Mouse (Mus musculus): ENCODE results near the gene Ahnak2. TPM values are rescaled to one million over a fixed set of nuclear protein-coding genes. Genes with fewer than 3 reads are reported as not detected.
A peak's percentile ranks its signal among the peaks of the same experiment; 100 is the strongest.

Ahnak2 gene
- polyA plus RNA-seq, 1 experiment from 2014 or later, result 0.48 TPM

DNA sequence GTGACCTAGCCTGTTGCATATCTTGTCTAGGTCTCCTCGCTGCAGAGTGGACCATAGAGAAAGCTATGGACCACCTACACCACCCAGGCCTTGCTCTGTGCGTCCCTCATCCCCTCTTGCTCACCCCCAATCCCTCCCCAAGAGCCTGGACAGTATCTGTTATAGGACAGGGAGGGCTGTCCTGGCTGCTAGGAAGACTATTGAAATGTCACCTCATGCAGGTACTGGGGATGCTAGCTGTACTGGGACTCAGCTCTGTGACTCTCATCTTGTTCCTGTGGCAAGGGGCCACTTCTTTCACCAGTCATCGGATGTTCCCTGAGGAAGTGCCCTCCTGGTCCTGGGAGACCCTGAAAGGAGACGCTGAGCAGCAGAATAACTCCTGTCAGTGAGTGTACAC is 39.3 kb downstream of the Ahnak2 start:
- Histone ChIP-seq H3K27ac (no peak overlapping the region), H3K4me2 (replicated peaks) (no peak overlapping the region), H3K36me3 (no peaks in the 10 kb centered on the region), H3K4me1 (no peaks in the 10 kb centered on the region), H3K9me3 (replicated peaks) (no peaks in the 10 kb centered on the region), H3K9ac (no peak overlapping the region), H3K27me3 (no peaks in the 10 kb centered on the region), H3K4me3 (no peak overlapping the region)
- no peak for ATAC-seq (ENCODE audit: low FRiP score)
- WGBS, result 74% methylated on average over 4 of the region's 4 CpGs

DNA sequence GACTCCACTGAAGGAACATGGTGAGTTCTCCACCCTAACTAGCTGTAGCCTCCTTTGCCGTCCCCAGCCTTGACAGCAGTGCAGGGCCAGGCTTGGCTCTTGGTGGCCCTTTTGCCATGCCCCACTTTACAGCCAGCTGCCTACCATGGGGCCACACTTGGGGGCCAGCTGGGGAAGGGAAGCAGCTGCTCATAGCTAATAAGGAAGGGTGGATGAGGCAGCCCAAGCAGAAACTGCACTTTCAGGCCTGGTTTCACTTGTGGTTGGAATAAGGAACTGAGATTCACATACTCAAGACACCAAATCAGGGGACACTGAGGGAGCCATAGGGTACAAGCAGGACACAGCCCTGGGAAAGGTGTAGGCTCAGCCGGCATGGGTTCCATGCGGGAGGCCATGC is 40.4 kb downstream of the Ahnak2 start:
- no peaks in the 10 kb centered on the region for H3K9me3 ChIP-seq (replicated peaks)

DNA sequence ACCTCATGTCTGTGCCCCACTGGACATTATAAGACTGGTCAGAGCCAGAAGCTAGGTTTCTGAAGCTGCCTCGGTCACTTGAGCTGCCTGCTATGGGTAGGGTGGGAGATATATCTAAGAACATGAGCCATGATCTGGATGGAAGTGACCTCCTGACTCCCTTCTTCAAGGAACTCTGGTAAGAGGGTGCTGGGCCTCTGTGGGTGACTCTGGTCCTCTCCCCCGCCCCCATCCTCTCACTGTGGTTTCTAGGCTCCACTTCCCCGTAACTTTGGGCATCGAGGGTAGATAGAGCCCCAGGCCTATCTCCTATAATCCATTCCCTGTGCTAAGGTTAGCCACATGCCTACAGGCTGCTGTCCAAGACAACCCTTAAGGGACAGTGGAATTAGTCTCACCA is 41.0 kb downstream of the Ahnak2 start:
- Histone ChIP-seq H3K27ac (no peak overlapping the region), H3K36me3 (no peaks in the 10 kb centered on the region), H3K4me2 (replicated peaks) (no peak overlapping the region), H3K27me3 (no peaks in the 10 kb centered on the region), H3K4me3 (no peak overlapping the region), H3K4me1 (no peaks in the 10 kb centered on the region), H3K9me3 (replicated peaks) (no peaks in the 10 kb centered on the region), H3K9ac (no peak overlapping the region)
- 82% methylated on average over 4 of the region's 4 CpGs for WGBS
- no peak for ATAC-seq (ENCODE audit: low FRiP score)

More for the DNA sequence above, 40.4 kb downstream of the Ahnak2 start:
- 87% methylated on average over 3 of the region's 3 CpGs for WGBS
- no peak overlapping the region for H3K4me3 ChIP-seq
- no peak overlapping the region for H3K4me2 ChIP-seq (replicated peaks)
- H3K27ac ChIP-seq, result no peak overlapping the region
- ATAC-seq (ENCODE audit: low FRiP score), result no peak
- H3K27me3 ChIP-seq, result no peaks in the 10 kb centered on the region
- no peaks in the 10 kb centered on the region for H3K36me3 ChIP-seq
- H3K9ac ChIP-seq, result no peak overlapping the region
- no peaks in the 10 kb centered on the region for H3K4me1 ChIP-seq

DNA sequence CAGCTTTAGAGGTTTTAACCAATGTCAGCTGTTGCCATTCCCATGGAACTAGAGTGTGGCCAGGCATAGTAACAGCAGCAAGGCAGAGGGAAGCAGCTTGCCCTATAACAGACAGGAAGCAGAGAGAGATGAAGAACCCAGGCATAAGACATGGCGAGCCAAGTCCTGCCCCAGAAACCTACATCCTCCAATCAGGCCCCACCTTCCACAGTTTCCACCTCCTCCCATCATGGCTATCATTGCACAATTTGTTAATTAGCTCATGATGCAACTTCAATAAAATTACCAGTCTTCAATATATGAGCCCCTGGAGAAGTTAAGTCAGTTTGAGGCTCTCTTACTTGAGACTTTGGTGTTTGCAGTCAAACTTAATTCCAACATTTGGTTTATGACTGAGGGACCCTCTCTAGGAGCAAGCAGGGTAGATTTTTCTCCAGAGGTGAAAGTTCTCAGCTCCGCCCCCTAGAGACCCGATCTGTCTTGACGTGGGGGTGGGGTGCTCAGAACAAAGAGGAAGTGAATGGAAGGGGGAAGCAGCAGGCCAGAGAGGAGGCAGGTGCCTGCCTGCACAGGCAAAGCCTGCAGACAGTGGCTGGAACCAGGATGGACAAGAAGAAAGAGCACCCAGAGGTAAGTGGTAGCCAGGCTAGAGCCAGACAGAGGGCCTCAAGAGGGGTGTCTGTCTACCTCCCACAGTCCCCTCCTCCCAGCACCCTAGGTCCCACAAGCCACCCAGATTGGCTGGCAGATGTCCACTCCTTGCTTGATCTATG is 42.1 kb downstream of the Ahnak2 start, which contains the start of gene Pld4:
Gene Pld4 (plus strand): TSS at position 502 of the 773 bp plus-strand sequence.
- ATAC-seq (ENCODE audit: low FRiP score), result no peak
- Histone ChIP-seq H3K36me3 (no peaks in the 10 kb centered on the region), H3K4me3 (no peak within 1 kb of the TSS), H3K9ac (no peak within 1 kb of the TSS), H3K27ac (no peak within 1 kb of the TSS), H3K27me3 (no peaks in the 10 kb centered on the region), H3K4me1 (no peaks in the 10 kb centered on the region), H3K9me3 (replicated peaks) (no peaks in the 10 kb centered on the region), H3K4me2 (replicated peaks) (no peak within 1 kb of the TSS)
- 34% methylated on average over 4 of the region's 4 CpGs for WGBS

DNA sequence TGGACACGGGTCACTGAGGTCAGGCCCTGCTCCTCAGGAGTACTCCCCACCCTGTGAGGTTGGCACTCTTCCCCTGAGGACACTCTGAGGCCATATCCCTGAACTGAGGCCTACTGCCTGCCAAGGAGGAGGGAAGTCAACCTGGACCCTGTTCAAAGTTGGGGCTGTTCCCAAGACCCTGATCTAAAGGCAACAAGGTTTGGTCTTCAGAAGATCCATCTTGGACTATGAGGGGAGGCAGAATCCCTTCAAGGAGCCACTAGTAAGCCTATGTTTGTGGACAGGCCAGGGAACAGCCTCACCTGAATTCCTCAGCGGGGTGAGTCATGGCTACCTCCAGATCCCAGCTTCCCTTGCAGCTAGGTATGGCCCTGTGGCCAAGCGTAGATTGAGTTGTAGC is 43.0 kb downstream of the Ahnak2 start:
- Histone ChIP-seq H3K4me1 (no peaks in the 10 kb centered on the region), H3K27me3 (no peaks in the 10 kb centered on the region), H3K36me3 (no peaks in the 10 kb centered on the region), H3K27ac (no peak overlapping the region), H3K4me2 (replicated peaks) (no peak overlapping the region), H3K9me3 (replicated peaks) (no peaks in the 10 kb centered on the region), H3K4me3 (no peak overlapping the region), H3K9ac (no peak overlapping the region)
- WGBS, result 87% methylated on average over 3 of the region's 3 CpGs
- no peak for ATAC-seq (ENCODE audit: low FRiP score)

DNA sequence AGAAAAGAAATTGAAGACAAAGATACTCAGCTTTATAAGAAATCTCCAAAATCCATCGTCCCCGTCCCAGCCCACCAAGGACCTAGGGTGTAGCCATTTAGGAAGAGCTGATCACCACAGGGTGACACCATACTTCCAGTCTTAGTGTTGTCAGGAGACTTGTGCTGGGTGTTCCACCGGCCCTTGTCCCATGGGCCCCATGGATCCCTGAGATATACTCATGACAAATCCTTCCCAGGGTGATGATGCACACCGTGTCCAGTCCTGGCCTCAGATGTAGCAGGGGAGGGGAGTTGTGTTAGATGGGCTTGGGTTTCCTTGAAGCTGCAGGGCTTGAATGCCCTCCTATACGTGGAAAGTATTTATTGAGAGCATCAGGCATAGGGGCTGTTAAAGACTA is 44.6 kb downstream of the Ahnak2 start:
- no peaks in the 10 kb centered on the region for H3K9me3 ChIP-seq (replicated peaks)
- H3K4me2 ChIP-seq (replicated peaks), result no peak overlapping the region
- H3K4me3 ChIP-seq, result no peak overlapping the region
- 96% methylated on average over 5 of the region's 5 CpGs for WGBS
- H3K4me1 ChIP-seq, result no peaks in the 10 kb centered on the region
- no peaks in the 10 kb centered on the region for H3K27me3 ChIP-seq
- H3K9ac ChIP-seq, result no peak overlapping the region
- no peak for ATAC-seq (ENCODE audit: low FRiP score)
- no peaks in the 10 kb centered on the region for H3K36me3 ChIP-seq
- no peak overlapping the region for H3K27ac ChIP-seq

DNA sequence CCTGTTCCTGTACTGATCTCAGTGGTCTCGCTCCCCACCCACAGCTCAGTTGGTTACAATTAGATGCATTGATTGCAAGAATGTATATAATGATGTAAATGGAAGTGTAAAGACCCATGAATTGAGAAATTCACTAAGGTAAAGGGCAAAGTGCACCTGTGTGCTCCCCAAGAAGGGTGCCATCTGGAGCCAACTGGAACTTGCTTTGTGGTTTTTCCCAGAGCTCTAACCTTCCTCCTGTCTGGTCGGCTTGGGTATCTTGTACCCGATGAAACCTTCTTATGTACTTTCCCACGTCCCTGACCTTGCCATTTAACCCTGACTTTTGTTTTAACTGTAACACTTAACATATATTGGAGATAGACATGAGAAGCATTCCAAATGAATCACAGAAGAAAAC is 46.6 kb downstream of the Ahnak2 start:
- Histone ChIP-seq H3K4me1 (0 out of 2 replicates have a peak, but pooled peaks cover 2% of the 10 kb centered on the region), H3K4me2 (replicated peaks) (no peak overlapping the region), H3K4me3 (no peak overlapping the region), H3K9me3 (replicated peaks) (no peaks in the 10 kb centered on the region), H3K27me3 (no peaks in the 10 kb centered on the region), H3K27ac (no peak overlapping the region), H3K36me3 (no peaks in the 10 kb centered on the region), H3K9ac (no peak overlapping the region)
- ATAC-seq (ENCODE audit: low FRiP score), result no peak
- WGBS, result 73% methylated on average over 4 of the region's 4 CpGs

DNA sequence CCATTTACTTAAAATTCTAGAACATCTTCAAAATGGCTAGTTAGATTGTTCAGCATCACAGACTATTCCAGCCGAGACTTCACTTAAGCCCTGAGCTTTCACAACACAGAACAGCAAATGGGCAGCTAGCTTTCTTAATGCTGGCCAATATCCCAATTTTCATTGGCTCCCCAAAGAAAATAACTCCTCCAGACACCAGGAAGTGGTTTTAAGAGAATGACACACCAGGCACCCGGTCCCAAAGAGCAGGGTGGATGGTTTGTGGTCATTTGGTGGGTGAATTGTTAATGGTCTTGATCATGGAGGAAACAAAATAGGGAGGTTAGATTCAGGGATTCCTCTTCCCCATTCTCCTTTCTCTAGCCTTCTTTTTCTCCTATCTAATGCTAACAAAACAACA is 50.1 kb downstream of the Ahnak2 start:
- Histone ChIP-seq H3K27me3 (no peaks in the 10 kb centered on the region), H3K27ac (no peak overlapping the region), H3K9me3 (replicated peaks) (no peaks in the 10 kb centered on the region), H3K4me1 (peaks cover 5% of the 10 kb centered on the region), H3K4me2 (replicated peaks) (no peak overlapping the region), H3K36me3 (no peaks in the 10 kb centered on the region), H3K4me3 (no peak overlapping the region), H3K9ac (no peak overlapping the region)
- 66% methylated on average over 2 of the region's 2 CpGs for WGBS
- ATAC-seq (ENCODE audit: low FRiP score), result no peak

DNA sequence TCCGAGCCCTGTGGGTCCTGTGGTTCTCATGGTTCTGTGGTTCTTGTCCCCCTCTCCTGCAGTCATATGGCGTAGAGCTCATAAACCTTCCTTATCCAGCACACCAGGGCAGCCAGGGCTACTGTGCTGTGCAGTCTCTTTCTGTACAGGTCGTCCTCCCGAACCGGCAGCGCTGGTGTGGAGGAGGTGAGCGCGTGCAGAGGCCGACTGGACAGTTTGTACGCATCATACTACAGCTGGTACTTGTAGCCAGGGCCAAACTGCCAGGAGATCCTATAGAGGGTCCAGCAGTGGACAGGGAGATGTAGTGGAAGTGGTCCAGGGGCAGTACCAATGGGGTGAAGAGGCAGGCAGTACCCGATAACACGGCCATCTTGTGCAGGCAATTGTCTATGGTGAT is 51.5 kb downstream of the Ahnak2 start:
- Histone ChIP-seq H3K9ac (no peak overlapping the region), H3K27me3 (no peaks in the 10 kb centered on the region), H3K4me3 (no peak overlapping the region), H3K9me3 (replicated peaks) (no peaks in the 10 kb centered on the region), H3K27ac (no peak overlapping the region), H3K4me1 (peaks cover 13% of the 10 kb centered on the region), H3K36me3 (no peaks in the 10 kb centered on the region), H3K4me2 (replicated peaks) (no peak overlapping the region)
- no peak for ATAC-seq (ENCODE audit: low FRiP score)
- 88% methylated on average over 12 of the region's 12 CpGs for WGBS

DNA sequence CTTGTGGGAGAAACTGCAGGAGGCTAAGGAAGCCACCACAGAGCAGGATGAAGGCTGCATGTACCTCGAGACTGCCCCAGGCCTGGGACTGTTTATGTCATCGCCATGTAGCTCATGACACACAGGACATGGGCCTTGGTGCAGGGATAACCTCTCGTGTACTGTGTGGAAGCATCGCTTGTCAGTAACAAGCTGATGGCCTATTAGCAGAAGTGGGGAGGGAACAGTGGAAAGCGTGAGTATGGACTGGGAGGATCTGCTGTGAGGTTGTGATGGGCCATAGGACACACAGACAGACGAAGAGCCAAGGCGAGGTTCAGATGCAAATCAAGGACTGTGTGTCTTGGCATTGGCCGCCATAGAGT is 54.9 kb downstream of the Ahnak2 start:
- H3K4me1 ChIP-seq, result peaks cover 20% of the 10 kb centered on the region
- H3K27me3 ChIP-seq, result no peaks in the 10 kb centered on the region
- peak overlapping the region; percentile 31; the same call in 1 of the 2 replicates for H3K4me2 ChIP-seq (replicated peaks)
- H3K27ac ChIP-seq, result peak overlapping the region; percentile 92
- H3K36me3 ChIP-seq, result peaks cover 20% of the 10 kb centered on the region
- no peak overlapping the region for H3K4me3 ChIP-seq
- ATAC-seq (ENCODE audit: low FRiP score), result peak; percentile 35
- peak overlapping the region; percentile 42; the same call in 1 of the 2 replicates for H3K9ac ChIP-seq
- no peaks in the 10 kb centered on the region for H3K9me3 ChIP-seq (replicated peaks)
- WGBS, result 68% methylated on average over 8 of the region's 8 CpGs

DNA sequence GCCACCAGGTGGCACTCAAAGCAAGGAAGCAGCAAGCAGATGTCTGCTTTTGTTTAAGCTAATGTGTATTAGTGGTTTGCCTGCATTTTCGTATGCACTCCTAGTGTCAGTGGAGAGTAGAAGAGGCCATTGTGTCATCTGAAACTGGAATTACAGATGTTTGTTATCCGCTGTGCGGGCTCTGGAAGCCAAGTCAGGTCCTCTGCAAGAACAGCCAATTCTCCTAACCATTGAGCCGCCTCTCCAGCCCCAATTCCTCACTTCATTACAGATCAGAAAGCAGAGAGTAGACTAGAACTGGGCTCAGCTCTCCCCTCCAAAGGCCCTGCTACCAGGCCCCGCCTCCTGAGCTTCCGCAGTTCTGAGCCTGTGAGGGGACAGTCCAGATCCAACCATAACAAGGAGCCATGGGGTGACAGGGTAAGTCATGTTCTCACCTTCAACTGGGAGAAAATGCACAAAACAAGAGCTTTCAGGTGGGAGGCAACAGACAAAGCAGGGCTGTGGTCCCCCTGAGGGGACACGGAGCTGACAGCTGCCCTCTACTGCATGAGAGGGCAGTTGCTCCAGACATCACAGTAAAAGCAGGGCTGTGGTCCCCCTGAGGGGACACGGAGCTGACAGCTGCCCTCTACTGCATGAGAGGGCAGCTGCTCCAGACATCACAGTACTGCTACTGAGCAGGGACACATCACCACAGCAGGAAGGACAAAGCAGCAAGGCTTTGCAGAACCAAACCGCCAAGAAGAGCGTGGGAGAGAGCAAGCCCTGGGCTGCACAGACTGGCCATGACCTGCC is 55.5 kb downstream of the Ahnak2 start:
- peak overlapping the region; percentile 31 for H3K4me2 ChIP-seq (replicated peaks)
- 15% methylated on average over 10 of the region's 10 CpGs for WGBS
- no peaks in the 10 kb centered on the region for H3K27me3 ChIP-seq
- peak overlapping the region; percentile 42; the same call in 1 of the 2 replicates for H3K9ac ChIP-seq
- H3K36me3 ChIP-seq, result peaks cover 20% of the 10 kb centered on the region
- no peaks in the 10 kb centered on the region for H3K9me3 ChIP-seq (replicated peaks)
- H3K4me1 ChIP-seq, result peaks cover 20% of the 10 kb centered on the region
- H3K27ac ChIP-seq, result peak overlapping the region; percentile 92
- no peak overlapping the region for H3K4me3 ChIP-seq
- ATAC-seq (ENCODE audit: low FRiP score), result peak; percentile 77

DNA sequence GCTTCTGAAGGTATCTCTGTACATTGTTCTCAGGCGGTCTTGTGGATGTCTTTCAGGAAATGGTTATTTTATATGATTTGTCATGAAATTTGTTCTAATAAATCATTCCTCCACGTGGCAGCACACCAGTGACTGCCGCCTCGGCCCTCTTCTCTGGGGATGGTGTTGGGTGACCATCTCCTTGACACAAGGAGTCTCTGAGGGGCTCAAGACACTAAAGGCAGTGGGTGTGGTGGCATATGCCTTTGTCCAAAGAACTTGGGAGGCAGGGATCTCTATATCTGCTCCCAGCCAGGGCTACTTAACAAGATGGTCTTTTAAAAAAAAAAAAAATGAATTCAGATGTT is 56.0 kb downstream of the Ahnak2 start:
- 73% methylated on average over 4 of the region's 4 CpGs for WGBS
- peaks cover 20% of the 10 kb centered on the region for H3K4me1 ChIP-seq
- H3K9me3 ChIP-seq (replicated peaks), result no peaks in the 10 kb centered on the region
- peak overlapping the region; percentile 31; the same call in 1 of the 2 replicates for H3K4me2 ChIP-seq (replicated peaks)
- H3K27ac ChIP-seq, result peak overlapping the region; percentile 92; the same call in 1 of the 2 replicates
- peaks cover 20% of the 10 kb centered on the region for H3K36me3 ChIP-seq
- ATAC-seq (ENCODE audit: low FRiP score), result no peak
- H3K9ac ChIP-seq, result 0 out of 2 replicates have a peak overlapping the region, but pooled peaks have one; percentile 32
- H3K27me3 ChIP-seq, result no peaks in the 10 kb centered on the region
- no peak overlapping the region for H3K4me3 ChIP-seq
